Mouse (Mus musculus) ovary, postnatal 36 days (tissue): Measurements from ENCODE around the gene Sf3b4.
"Not testable (repeated sequence)": the region's sequence is repeated elsewhere in the genome, so short reads cannot be mapped to it uniquely, and the experiment has no call there.

Experiments
- DNase-seq: peaks from one replicate; pipeline ENCODE4 v3.0.0; 2022; ENCODE audit warnings: low spot score, mixed read lengths

Sf3b4 gene

DNA sequence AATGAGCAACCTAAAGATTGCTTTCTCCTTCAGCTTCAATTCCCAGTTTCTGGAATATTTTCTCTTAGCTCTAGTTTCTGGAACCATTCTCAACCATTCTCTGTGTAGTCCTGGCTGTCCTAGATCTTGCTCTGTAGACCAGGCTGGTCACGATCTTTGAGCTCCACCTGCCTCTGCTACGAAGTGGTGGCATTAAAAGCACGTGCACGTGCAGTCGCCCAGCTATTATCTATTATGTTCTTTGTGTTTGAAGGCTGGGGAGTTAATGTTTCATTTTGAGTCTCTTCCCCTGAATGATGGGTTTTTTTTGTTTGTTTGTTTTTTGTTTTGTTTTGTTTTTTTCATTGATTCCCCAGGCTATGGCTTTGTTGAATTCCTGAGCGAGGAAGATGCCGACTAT is 1.1 kb downstream of the Sf3b4 start:
- DNase-seq: no peak

DNA sequence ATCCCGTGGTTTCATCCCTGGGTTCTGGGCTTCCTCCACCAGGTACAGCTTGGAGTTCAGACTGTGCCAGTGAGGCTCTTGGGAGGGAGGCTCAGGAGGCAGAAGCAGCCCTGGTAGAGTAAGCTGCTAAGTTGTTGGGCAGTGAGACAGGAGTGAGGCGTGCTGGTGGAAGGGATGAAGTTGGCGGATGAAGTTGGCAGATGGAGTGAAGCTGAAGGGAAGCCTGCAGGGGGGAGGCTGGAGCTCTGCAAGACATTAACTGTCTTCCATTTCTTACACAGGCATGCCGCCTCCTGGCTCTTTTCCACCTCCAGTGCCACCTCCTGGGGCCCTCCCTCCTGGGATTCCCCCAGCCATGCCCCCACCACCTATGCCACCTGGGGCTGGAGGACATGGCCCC is 1.9 kb downstream of the Sf3b4 start:
- not testable (repeated sequence) for DNase-seq

DNA sequence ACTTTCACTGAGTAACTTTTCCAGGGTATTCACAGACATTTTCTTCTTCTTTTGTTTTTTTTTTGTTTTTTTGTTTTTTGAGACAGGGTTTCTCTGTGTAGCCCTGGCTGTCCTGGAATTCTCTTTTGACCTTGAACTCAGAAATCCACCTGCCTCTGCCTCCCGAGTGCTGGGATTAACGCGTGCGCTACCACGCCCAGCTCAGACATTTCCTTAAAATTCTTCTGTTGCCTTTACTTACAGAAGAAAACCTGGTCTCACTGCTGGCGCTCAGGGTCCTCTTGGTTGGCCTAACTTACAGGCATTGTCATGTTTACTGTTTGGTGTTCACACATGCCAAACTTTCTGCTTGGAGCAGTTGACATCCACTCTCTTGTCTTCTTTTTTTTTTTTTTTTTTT is 3.1 kb downstream of the Sf3b4 start:
- DNase-seq: no peak

DNA sequence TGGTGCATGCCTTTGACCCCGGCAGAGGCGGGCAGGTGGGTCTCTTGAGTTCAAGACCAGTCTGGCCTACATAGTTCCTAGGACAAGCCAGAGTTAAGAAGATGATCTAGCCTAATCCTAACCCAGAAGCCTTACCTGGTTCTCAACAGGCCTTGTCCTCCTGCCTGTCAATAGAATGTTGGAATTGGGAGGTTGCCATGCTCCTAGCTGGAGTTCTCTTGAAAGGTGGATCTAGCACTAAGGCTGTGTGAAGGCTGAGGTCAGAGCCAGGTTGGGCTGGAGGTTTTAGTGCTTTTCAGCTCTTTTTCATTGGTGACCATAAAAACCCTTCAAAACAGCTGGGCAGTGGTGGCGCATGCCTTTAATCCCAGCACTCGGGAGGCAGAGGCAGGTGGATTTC is 6.3 kb downstream of the Sf3b4 start:
- DNase-seq: no peak

DNA sequence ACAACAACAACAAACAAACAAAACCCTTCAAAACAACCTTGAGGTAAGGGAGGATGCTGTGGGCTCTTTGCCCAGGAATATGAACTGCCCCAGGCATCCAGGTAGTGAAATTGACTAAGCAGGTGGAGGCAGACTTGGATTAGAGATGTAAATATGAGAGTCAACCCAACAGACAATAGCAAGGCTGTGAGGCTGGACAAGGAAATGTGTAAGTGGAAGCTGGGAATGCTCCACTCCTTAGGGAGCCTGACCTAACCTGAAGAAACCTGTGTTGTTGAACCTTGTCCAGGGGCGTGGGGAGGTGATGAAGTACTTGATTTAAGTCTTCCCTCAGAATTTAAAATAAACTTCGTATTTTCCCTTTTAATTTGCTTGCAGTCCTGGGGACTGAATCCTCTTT is 6.8 kb downstream of the Sf3b4 start:
- DNase-seq: no peak

DNA sequence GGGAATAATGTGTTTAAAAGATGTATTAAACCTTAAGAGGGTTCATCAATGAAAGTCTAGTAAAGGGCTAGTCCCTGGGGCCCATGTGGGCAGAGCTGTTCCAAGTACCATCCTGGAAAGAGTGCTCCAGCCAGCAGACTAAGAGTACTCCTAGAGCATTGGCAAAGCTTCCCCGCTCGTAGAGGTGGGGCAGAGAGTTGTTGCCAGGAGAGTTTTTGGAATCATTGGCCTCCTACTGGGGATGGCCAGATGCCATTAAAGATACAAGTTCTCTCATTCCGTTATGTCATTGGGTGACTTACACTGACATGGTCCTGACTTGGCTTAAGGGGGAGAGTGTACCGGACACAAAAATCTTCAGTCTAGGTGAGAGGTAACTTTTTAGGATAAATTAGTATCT is 7.4 kb downstream of the Sf3b4 start:
- no peak for DNase-seq

DNA sequence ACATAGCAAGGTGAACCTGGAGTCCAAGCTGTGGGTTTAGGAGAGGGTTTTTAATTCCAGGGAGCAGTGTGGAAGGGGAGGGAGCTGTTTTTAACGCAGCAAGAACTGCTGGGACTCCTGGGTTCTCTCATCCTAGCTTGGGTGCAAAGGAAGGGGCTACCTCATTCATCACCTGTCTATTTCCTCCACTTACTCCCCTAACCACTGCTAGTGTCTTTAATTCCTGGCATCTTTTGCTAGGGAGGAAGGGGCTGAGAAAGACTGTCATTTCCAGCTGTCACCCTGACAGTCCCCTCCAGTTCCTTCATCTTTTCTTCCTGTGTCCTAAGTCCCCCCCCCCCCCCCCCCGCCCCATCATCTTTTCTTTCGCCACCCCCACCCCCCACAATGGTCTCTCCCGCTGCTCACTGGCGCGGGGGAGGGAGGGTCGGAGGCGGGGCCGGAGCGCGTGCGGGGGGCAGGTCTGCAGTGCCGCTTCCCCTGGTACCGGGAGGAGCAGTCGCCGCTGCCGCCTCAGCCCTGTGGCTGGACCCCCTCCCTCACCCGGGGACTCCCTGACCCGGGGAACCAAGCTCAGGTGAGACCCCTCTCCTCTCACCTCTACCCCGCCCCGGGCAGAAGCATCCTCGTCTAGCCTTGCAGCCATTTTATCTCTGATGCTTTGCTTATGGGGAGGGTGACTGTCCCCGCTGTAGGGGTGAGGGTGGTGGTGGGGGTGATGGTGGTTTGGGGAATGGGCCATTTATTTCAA is 8.8 kb downstream of the Sf3b4 start, which contains the start of gene Sv2a:
TSS of gene Sv2a (plus strand) at position 425 of the 751 bp plus-strand sequence.
- peak; percentile 48 for DNase-seq

DNA sequence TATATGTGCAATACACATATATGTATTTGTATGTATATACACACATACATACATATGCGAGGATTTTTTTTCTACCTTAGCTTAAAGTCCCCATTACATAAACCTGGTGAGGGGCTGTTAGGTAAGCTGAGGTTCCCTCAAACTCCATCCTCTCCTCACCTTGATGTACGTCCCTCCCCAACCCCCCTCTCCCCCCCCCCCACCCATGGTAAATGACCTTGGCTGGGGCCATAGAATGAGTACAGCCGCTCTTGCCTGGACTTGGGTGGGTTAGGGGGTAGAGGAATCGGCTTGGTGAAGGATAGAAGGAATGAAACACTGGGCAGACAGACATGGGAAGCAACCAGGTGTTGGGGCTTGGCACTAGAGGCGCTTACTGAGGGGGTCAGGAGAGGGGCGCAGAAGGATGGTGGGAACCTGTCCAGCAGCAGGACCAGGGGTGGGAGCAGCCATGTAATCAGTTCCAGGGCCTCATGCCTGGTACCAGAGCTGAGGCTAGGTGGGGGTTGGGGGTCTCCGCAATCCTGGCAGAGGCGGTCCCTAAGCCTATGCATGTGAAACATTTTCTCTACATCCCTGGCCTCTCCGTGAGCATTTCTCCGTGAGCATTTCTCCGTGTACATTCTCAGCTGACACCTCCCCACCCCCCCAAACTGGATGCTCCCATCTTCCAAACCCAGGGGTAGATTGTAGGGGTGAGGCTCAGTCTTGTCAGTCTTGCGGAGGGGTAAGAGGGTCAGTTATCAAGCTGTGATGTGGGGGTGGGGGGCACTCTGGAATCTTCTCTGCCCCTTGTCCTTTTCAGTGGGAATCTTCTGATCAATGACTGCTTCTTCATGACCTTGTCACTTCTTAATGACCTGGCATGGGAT is 9.6 kb downstream of the Sf3b4 start:
- no peak for DNase-seq

DNA sequence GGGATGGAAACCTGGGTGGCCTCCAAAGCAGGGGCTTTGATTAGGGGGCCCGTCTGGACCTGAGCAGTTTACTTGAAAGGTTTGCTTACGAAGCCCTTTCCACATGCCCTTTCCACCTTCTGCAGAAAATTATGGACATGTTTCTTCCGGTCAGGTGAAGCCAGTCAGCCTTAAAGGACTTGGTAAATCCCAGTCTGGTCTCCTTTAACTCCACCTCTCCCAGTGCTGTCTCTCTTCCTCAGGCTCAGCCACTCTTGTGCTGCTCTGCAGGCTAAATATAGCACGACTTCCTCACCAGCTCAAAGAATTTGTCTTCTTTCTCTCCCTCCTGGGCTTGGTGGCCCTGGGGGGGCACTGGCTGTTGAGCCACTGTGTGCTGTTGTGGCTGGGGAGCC is 10.2 kb downstream of the Sf3b4 start:
- DNase-seq: no peak

DNA sequence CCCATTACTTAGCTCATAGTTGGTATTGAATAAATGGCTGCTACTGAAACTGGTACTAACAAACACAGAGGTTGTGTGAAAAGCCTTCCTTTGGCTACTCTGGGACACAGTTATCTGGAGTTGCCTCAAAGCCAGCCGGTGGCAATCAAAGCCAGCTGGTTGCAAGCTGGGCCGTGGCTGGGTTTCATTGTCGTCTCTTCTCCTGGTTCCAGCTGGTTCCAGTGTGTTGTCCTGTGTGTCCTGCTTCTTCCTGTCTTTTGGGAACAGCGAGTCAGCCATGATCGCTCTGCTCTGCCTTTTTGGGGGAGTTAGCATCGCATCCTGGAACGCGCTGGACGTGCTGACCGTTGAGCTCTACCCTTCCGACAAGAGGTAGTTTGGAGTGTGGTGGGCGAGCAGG is 20.8 kb downstream of the Sf3b4 start:
- no peak for DNase-seq

DNA sequence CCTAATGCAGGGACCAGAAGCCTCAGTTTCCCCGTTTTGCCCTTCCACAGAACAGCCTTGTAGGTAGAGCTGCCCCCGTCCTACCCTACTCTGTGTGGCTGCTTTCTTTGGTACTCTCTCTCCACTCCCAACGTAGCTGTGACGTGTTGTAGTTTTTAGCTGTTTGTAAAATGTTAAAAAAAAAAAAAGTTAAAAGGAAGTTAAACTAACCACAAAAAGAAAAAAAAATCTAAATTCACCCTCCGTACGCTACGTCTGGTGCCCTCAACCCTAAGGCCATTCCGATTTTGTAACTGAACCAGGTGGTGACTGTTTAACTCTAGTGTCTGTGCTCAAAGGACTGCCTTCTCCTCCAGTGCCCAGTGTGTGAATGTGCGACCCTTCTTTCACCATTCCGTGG is 22.8 kb downstream of the Sf3b4 start:
- no peak for DNase-seq

DNA sequence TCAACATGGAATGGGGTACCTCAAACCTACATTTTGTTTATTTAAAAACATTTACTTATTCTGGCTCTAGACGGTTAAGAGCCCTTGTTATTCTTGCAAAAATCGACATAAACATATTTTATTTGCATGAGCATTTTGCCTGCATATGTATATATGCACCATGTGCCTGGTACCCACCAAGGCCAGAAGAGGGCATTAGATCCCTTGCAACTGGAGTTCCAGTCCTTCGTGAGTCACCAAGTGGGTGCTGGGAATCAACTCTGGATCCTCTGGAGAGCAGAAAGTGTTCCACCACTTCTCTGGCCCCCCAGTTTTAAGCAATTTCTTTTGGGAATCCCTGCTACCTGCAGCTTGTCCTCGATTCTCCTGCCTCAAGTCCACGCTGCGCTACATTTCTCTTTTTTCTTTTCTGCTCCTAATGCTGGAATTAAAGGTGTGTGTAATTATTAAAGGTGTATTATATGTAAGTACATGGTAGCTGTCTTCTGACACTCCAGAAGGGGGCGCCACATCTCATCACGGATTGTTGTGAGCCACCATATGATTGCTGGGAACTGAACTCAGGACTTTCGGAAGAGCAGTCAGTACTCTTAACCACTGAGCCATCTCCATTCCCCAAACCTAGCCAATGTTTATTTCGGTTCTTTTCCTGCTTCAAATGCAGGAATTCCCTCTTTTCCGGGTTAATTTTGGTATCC is 23.6 kb downstream of the Sf3b4 start:
- DNase-seq: no peak

DNA sequence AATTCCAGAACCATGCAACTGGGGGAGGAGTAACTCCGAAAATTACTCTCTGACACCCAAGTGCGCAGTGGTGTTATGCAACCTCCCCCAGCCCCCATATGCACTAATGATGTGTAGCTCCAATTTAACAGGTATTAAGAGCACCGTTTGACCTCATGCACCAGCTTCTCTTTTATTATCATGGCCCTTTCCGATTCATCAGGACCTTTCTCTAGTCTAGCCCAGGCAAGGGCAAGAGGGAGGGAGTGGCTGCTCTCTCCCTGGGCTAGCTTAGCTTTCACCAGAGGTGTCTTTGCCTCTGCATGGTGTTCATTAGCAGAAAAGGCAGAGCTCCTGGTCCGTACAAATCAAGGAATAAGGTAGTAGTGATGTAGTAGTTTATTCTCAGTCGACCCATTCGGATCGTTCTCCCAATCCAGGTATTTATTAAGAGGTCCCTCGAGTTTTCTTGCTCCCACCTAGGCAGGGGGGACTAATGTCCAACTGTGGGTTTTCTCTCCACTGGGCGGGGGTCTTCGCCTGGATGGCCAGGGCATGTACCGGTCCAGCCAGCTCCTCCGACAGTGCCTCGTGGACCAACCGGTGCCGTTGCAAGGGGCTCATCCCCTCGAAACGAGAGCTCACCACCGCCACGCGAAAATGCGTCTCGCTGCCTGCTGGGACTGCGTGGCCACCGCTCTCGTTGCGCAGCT is 24.5 kb downstream of the Sf3b4 start:
- no peak for DNase-seq

DNA sequence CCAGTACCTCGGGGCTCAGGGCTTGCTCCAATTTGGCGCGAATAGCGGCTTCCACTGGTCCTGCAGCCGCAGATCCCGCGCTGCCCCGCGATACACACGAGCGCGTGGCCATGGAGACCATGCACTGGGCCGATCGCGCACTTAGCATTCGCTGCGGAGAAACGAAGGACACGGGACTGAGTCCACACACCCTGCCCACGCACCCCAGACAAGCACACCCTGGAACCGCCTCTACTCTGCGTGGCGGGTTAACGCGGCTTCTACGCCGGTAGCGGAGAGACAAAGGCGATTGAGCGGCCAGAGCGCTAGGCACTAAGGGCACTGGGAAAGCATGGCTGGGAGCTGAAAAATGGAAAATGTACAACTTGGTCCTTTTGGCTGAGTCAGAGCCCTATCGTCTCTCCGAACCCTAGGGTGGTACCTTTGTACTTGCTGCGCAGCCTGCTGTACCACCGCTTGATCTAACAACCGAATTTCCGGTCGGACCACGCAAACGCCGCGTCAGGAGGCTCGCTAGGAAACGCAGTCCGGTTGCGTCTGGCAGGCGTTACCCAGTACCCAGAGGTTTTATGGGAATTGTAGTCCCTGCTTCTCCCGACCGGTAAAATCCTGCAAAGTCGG is 25.1 kb downstream of the Sf3b4 start:
- peak; percentile 84 for DNase-seq

DNA sequence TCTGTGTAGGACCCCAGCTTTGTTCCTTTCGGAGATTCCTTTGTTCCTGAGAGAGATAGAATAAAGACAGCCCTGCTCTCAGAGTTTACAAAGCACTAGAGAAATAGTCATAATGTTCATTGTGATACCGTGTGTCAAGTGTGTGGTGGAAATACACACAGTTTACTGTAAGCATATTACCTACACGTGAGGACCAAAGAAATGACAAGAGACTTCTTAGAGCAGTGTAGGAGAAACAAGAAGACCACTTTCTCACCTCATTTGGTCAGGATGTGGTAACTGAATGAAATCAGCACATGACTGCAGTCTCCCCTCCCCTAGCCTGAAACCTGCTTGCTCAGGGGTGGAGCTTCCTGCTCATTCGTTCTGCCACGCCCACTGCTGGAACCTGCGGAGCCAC is 26.0 kb downstream of the Sf3b4 start:
- no peak for DNase-seq

DNA sequence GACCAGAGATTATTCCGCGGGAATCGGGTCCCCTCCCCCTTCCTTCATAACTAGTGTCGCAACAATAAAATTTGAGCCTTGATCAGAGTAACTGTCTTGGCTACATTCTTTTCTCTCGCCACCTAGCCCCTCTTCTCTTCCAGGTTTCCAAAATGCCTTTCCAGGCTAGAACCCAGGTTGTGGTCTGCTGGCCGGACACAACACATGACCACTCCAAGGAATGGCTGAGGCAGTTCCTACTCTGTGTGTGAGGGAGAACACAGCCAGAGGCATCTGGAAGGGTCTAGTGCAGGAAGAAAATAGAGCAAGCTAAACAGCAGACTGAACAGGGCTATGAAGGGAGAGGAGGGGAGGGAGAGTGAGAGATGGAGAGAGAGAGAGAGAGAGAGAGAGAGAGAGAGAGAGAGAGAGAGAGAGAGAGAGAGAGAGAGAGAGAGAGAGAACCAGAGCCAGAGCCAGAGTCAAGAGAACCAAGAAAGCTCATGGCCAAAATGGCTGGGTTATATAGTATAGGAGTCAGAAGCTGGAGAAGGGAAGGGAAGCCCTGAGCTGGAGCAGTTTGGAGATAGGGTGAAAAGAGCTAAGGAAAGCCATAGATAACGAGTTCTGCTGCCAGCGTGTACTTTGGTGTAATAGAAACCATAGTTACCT is 26.6 kb downstream of the Sf3b4 start:
- DNase-seq: not testable (repeated sequence)

DNA sequence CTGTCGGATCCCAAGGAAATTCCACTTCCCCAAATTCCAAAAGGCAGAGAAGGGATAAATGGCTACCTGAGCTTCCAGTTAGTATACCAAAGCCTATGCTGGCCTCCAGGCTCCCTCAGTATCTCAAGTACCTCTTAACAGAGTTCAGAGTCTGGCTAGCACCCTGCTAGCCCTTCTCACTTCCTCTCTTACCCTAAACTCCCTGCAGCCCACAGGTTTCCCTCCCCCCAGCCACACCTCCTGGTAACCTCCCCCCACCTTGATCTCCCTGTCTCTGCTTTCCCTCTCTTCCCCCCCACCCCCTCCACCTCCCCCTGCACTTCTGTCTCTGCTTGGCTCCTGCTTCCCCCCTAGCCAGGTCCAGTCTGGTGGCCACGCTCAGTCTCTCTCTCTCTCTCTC is 27.6 kb downstream of the Sf3b4 start:
- DNase-seq: no peak

DNA sequence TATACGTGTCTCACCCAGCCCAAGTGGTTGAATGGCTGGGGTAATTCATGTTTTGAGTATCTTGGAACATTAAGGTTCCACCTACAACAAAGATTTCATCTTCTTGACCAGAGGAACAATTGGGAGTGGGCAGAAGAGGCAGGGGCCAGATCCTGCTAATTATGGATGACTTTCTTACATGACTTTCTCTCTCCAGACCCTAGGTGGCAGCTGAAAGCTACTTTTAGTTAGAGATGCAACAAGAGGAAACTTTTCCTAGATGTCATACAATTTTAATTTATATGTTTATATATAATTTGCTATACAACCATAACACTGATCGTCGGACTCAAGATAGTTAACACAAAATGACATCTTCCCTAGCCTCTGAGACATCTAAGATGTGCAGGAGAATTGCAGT is 35.7 kb downstream of the Sf3b4 start:
- no peak for DNase-seq

DNA sequence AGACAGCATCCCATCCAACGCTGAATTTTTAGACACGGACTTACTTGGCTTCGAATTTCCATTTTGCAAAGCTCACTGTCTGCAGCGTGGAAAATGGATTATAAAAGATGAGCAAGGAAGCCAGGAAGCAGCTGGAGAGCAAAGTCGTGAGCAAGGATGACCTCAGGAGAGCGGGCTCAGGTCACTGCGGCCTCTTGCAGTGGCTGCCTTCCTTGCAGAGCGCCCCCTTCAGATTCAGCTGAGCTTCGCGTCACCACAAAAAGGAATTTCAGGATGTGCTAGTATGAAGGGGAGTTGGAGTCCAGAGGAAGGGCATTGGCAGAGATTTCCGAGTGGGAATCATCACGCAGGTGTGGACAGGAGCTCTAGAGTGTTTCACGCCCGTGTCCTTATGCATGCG is 37.1 kb downstream of the Sf3b4 start:
- peak; percentile 41 for DNase-seq

DNA sequence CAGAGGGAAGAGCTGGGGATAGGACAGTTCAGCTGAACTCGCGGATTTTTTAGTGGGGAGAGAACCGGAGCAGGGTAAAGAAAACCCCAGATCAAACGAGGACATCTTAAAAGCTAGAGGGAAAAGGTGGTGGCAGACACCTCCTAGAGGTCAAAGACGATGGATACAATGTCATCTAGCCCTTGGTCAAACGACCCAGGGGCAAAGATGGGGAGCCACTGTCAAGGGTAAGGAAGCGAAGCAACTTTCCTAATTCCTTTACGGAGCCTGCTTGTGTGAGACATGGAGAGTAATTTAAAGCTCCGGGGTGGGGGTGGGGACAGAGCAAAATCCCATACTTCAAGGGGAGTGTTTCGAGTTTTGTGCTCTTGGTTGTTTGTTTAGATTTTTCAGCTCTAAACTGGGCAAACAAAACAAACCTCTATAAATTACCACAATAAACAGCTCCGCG is 47.1 kb downstream of the Sf3b4 start:
- DNase-seq: no peak

DNA sequence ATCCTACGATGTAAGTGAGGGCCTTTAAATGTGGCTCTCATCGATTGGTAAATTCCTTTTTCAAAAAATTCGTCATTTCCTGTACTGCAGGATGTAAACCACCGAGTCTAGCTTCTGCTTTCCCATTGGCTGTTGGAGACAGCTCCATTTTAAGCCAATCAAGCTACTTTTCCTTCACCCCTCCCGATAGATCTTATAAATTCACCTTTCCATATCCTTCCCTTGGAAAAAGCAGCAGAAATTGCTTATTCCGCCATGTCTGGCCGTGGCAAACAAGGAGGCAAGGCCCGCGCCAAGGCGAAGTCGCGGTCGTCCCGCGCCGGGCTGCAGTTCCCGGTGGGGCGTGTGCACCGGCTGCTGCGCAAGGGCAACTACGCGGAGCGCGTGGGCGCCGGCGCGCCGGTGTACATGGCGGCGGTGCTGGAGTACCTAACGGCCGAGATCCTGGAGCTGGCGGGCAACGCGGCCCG is 47.6 kb downstream of the Sf3b4 start, which contains the start of the genes Bola1 and Hist2h2ab:
TSS of gene Bola1 (minus strand) at position 49 of the 470 bp plus-strand sequence.
TSS of gene Hist2h2ab (plus strand) at position 205 of the 470 bp plus-strand sequence.
- DNase-seq: peak; percentile 79
